Mouse (Mus musculus) lung, adult 2 months (tissue): ENCODE measurements at regions not wholly inside any gene's neighbourhood (a gene's known extent, or its start where the extent isn't known, plus 50 kb on each side); places are given as distances from the start of the nearest gene placed in this dataset.

ENCODE experiments used
- DNase-seq: peaks from one replicate; pipeline ENCODE4 v3.0.0; 2022
- H3K4me1 ChIP-seq: fragments of 200-500 bp; 2 replicates; pipeline ENCODE4 v1.6.1; 2011; ENCODE audit warnings: low read length; ENCODE audit not compliant: control insufficient read depth, insufficient read depth
- H3K4me3 ChIP-seq: fragments of 200-500 bp; replicated peaks from 2 replicates; pipeline ENCODE3; 2011; ENCODE audit warnings: low read depth, mild to moderate bottlenecking, control low read depth, low read length; ENCODE audit errors: extremely low read depth
- CTCF ChIP-seq: fragments of 200-500 bp; IDR thresholded peaks from 2 replicates; pipeline ENCODE4 v1.5.1; 2011; ENCODE audit warnings: mild to moderate bottlenecking, low read length, control low read depth; ENCODE audit not compliant: insufficient read depth
- POLR2A ChIP-seq: fragments of 200-500 bp; IDR thresholded peaks from 2 replicates; pipeline ENCODE4 v1.6.1; 2011; ENCODE audit warnings: low read depth, mild to moderate bottlenecking, control low read depth, low read length, borderline replicate concordance; ENCODE audit errors: extremely low read depth
- WGBS: fragments of 180-500 bp; shearing (Covaris S2); methylation state at CpG from one replicate; pipeline ENCODE4 v1.1.7; 2018; 5-methylcytosine and 5-hydroxymethylcytosine counted together

- 83% methylated on average over 10 of the region's 10 CpGs for WGBS
- no peak overlapping the region for H3K4me3 ChIP-seq
- H3K4me1 ChIP-seq = peaks cover 9% of the 10 kb centered on the region
- no peak for DNase-seq
- TF ChIP-seq CTCF (no peak), POLR2A (no peak)
Measured at GRCm38 (mm10) chr2:167849999-167850552, 81.8 kb upstream of the Ptpn1 start.

- no peak for DNase-seq
- no peak for TF ChIP-seq POLR2A
- Histone ChIP-seq H3K4me1 (peaks cover 9% of the 10 kb centered on the region), H3K4me3 (no peak overlapping the region)
- WGBS = 83% methylated on average over 7 of the region's 7 CpGs
Measured at GRCm38 (mm10) chr2:167848468-167849440, 83.1 kb upstream of the Ptpn1 start.

- Histone ChIP-seq H3K4me1 (peaks cover 13% of the 10 kb centered on the region), H3K4me3 (no peak overlapping the region)
- TF ChIP-seq CTCF = no peak
- no peak for TF ChIP-seq POLR2A
- DNase-seq = no peak
- WGBS = 79% methylated on average over 12 of the region's 12 CpGs
Measured at GRCm38 (mm10) chr2:167847281-167848077, 84.4 kb upstream of the Ptpn1 start.

- no peak overlapping the region for H3K4me3 ChIP-seq
- peaks cover 5% of the 10 kb centered on the region; the same call in 1 of the 2 replicates for H3K4me1 ChIP-seq
- no peak for DNase-seq
- WGBS = 87% methylated on average over 5 of the region's 5 CpGs
- TF ChIP-seq POLR2A (no peak), CTCF (no peak)
Measured at GRCm38 (mm10) chr2:167845370-167845769, 86.5 kb upstream of the Ptpn1 start.

- peaks cover 5% of the 10 kb centered on the region; the same call in 1 of the 2 replicates for H3K4me1 ChIP-seq
- no peak overlapping the region for H3K4me3 ChIP-seq
- WGBS = 32% methylated on average over 7 of the region's 7 CpGs
- TF ChIP-seq CTCF (no peak), POLR2A (no peak)
- no peak for DNase-seq
Measured at GRCm38 (mm10) chr2:167844556-167844955, 87.3 kb upstream of the Ptpn1 start.

GRCm38 (mm10) chr2:167843921-167844320 is 87.9 kb upstream of the Ptpn1 start:
- no peak for TF ChIP-seq POLR2A
- TF ChIP-seq CTCF = no peak
- H3K4me1 ChIP-seq = peaks cover 7% of the 10 kb centered on the region; the same call in 1 of the 2 replicates
- H3K4me3 ChIP-seq = no peak overlapping the region
- no peak for DNase-seq
- WGBS = 47% methylated on average over 5 of the region's 5 CpGs

GRCm38 (mm10) chr2:167842993-167843392 is 88.9 kb upstream of the Ptpn1 start:
- Histone ChIP-seq H3K4me1 (peaks cover 7% of the 10 kb centered on the region; the same call in 1 of the 2 replicates), H3K4me3 (no peak overlapping the region)
- TF ChIP-seq CTCF (no peak), POLR2A (no peak)

GRCm38 (mm10) chr2:167842473-167842872 is 89.4 kb upstream of the Ptpn1 start:
- 82% methylated on average over 1 of the region's 1 CpGs for WGBS
- no peak for DNase-seq
- Histone ChIP-seq H3K4me3 (no peak overlapping the region), H3K4me1 (peaks cover 8% of the 10 kb centered on the region)
- no peak for TF ChIP-seq POLR2A
- TF ChIP-seq CTCF = no peak

More at GRCm38 (mm10) chr2:167842993-167843392, 88.9 kb upstream of the Ptpn1 start:
- DNase-seq = no peak
- 77% methylated on average over 2 of the region's 2 CpGs for WGBS
